Mouse (Mus musculus) brain, embryonic 14.5 days (tissue): ENCODE measurements at regions not wholly inside any gene's neighbourhood (a gene's known extent, or its start where the extent isn't known, plus 50 kb on each side); places are given as distances from the start of the nearest gene placed in this dataset.

ENCODE experiments used
- DNase-seq: peaks from one replicate; pipeline ENCODE4 v3.0.0-alpha.2; 2011; ENCODE audit warnings: low read depth
- CTCF ChIP-seq: fragments of 200-500 bp; IDR thresholded peaks from 2 replicates; pipeline ENCODE4 v1.5.1; 2012; ENCODE audit warnings: inconsistent platforms, mild to moderate bottlenecking, moderate library complexity, borderline replicate concordance; ENCODE audit not compliant: insufficient read depth, insufficient read length; ENCODE audit errors: extremely low read depth
- POLR2A ChIP-seq: fragments of 200-500 bp; IDR thresholded peaks from 2 replicates; pipeline ENCODE4 v1.6.1; 2012; ENCODE audit warnings: mild to moderate bottlenecking, inconsistent platforms, borderline replicate concordance; ENCODE audit not compliant: poor library complexity, insufficient read depth, insufficient read length, severe bottlenecking; ENCODE audit errors: extremely low read depth

DNA sequence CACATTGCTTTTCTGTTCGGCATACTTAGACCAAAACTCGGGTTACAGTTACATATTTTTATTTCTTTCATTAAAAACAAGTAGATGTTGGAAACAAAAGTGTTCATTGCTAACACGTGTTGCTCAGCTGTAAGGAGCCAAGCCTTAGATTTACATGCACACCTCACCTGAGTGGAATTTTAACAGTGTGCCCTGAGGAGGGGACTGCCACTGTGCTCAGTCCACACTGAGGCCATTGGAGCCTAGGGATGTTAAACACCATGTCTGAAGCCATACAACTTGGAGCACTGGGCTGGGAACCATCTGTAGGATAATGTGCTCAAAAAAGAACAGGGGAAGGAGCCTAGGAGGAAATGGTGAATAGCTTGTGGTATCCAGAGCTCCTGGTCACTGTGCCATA, 233.5 kb downstream of the Irs2 start:
- TF ChIP-seq CTCF (no peak), POLR2A (no peak)
- DNase-seq = no peak

DNA sequence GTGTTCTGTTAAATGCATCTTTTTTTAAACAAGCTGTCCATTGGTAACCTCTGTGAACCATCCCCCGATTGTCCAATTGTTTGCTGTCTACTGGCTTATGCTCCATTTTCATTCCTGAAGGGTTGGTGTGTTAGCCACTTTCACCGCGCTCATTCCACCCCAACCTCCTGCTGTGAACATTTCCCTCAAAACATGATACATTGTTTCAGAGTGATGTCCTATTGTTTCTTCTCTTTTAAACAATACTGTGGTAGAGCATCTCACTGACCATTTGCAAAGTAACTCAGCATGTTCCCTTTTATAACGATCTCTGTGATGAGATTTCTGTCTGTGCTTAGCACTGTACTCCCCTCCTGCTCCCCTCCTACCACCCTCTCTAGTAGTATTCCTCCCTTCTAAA, 240.1 kb downstream of the Irs2 start:
- TF ChIP-seq POLR2A = no peak
- TF ChIP-seq CTCF = no peak

DNA sequence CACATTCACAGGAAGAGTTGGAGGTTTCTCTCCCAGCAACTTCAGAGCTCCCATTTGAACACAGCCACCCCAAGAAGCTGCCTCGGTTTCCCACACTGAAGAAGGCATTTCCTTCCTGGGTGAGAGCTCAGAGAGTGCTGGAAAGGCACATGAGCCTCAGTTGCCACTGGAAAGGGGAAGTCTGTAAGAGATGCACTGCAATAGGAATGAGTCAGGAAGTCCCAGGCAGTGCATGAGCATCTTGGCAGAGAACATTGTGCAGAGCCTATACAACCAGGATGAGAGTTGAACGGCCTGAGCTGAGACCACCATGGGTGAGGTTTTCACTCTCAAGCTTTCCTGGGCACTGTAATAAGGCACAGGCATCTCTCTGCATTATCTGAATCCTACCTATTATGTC, 244.4 kb downstream of the Irs2 start:
- DNase-seq = no peak
- TF ChIP-seq CTCF (no peak), POLR2A (no peak)

More for the DNA sequence above, 240.1 kb downstream of the Irs2 start:
- DNase-seq = no peak

DNA sequence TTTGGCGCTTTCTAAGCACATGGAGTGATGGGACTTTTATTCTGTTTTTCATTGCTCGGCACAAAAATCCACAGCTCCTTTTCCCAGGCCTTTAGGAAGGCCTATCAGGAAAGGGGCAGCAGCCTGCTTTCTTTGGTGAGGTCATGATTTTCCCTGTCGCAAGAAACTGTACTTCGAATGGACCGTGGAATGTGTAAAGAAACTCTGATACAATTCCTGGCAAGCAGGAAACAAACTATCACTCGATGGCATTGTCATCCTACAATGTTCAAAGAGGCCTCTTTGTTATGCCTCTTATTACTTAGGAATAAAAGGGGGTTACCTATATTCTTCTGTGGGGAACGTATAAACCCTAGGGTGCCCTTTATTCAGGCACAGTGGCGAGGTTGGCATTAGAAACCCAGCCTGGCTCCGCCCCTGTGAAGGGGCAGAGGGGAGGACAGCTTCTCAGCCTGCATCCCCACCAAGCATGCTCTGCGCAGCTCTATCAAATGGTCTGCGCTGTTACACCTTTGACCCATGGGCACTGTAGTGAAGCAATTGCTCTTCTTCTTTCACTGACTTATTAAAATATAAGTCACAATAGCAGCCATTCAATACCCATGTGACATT, 246.5 kb downstream of the Irs2 start:
- DNase-seq = no peak
- TF ChIP-seq CTCF = no peak
- no peak for TF ChIP-seq POLR2A

DNA sequence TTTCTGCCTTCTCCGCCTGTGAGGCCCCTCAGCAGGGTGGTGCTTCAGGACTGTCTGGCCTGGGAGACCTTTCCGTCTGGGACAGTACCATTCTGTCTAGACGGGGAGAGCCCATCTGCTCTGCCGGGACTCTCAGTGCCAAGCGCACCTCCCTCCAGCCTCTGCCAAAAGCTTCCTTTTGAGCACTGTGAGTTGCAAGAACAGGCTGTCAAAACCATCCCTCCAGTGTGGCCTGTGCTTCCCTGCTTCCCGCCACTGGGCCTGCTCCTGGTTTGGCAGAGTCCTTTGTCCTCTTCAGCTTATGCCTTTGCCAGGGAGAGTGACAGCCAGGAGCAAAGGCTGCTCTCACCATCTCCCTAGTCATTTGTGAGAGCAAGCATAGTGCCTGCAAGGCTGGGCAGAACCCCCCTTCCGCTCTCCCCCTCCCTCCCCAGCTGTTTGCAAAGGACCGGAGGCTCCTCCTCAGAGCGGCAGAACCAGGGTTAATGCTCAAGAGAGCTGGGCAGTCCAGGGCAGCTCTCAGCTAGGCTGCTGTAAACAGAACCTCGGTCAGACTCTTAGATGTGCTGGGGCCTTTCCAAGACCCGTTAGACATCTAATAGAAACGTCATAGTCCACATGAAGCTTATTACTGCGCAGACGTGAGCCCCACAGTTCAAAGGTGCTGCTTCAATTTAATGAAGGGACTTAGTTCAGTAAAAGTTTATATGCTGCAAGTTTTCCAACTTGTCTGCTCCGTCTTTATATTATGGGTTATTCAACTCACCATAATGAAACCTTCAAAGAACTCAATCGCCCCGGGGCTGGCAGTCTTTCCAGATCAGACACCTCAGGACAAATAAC, 247.2 kb downstream of the Irs2 start:
- peak; percentile 97 for DNase-seq
- no peak; the same call in 1 of the 2 replicates for TF ChIP-seq POLR2A
- no peak for TF ChIP-seq CTCF

DNA sequence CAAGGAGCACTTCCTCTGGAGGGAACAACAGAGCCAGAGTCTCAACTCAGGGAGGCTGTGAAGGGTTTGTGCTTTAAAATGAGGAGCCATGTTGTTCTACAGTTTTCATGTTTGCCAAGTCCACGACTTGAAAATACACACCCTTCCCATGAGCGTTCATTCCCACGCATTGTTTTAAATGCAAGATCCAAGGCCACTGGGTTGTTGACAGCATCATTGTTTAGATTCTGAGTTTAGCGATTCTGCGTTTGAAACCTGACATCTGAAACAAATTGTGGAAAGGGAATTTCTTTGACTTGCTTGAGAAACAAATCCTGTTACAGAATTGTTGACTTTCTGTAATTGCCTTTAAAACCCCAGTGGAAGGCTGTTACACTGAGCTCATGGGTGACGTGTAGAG, 248.0 kb downstream of the Irs2 start:
- no peak for TF ChIP-seq POLR2A
- no peak for TF ChIP-seq CTCF
- no peak for DNase-seq

DNA sequence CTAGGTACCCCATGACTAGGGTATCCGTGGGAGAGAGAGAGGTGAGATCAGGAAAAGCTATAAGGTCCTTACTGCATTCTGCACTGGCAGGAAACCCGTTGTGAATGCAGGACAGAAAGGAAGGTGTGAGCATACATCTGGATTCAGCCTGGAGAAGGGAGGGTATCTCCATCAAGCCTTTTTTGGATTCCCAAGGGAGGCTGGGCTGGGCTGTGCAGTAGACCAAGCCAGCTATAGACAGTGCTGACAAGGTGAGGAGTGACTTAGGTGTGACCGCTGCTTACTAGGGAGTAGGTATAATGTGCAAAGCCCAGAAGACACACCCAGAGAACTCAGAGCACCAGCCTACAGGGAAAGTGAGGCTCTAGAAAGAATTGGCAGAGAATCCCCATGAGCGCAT, 250.1 kb downstream of the Irs2 start:
- TF ChIP-seq CTCF (no peak), POLR2A (no peak)
- DNase-seq = no peak

DNA sequence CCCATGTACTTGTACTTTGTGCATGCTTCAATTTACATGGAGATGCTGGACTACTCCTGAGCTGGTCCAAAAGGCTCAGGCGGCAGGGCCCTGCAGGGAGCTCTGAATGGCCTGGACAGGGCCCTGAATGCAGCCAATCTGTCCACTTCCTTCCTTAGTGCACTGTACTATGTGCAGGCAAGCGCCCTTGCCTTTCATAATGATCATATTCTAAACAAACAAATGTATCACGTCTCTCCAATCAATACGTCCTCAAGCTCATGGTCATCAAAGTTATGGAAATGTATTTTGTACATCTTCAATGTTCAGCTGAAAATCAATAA, 253.3 kb downstream of the Irs2 start:
- TF ChIP-seq POLR2A = no peak
- no peak for TF ChIP-seq CTCF
- DNase-seq = no peak

DNA sequence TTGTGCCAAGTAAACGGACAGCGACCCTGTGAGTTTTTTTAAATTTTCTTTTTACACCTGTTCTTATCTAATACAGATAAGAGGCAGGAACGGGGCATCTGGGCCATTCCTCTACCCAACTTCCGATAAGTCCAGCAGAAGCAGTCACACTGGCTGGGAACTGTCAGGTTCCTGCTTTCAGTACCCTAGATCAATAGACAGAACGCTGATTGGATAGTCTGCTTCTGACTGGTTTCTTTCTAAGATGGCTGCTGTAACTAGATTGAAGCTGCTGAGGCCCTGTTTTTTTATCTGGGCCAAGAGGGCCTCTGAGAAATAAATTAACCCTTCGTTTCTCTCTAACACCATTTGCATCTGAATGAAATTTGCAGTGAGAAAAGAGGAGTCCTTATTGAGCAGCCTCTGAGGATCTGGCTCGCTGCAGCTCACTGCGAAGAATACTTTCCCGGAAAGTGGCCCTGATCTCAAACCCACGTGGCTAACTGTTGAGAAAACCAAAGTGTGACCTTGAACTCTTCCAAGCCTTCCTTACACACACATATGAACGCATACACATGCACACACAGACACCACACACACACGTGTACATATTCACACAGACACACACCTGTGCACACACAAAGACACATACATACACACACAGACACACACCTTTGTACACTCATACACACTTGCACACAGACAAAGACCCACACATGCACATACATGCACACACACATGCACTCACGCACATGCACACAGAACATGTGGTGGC, 253.8 kb downstream of the Irs2 start:
- DNase-seq = peak; percentile 80
- no peak for TF ChIP-seq POLR2A
- no peak for TF ChIP-seq CTCF

DNA sequence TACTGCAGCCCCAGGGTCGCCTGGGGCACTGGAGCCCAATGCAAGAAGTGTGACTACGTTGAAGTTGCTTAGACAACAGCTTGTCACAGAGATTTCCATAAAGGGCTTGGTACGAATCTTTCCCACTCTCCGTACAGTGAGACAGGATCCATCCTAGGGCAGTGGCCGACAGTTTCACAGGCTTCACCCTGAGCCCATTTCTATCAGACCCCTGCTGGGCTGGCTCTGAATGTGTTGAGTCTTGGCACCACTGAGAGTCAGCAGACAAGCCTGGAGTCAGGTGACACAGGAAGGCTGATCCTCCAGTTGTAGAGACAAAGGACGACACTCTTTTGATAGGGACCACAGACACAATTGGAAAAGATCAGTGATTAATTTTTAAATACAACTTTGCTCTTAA, 255.2 kb downstream of the Irs2 start:
- TF ChIP-seq CTCF (no peak), POLR2A (no peak)
- peak; percentile 27 for DNase-seq

DNA sequence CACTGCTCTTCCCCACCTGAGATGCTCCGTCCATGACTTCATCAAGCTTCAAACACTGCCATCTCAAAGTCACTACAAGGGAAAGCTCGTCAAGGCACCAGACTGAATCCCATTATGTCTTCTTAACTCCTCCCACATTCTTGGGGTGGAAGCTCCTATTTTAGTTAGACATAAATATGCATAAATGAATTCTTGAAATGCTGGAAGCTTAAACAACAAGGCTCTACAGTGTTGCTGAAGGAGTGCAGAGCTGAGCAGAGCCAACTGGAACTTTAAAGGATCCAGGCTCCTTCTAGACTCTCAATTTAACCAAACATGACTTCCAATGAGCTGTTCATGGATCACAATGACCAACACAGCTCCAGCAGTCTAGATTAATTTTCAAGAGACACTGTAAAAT, 261.1 kb downstream of the Irs2 start:
- no peak for TF ChIP-seq POLR2A
- TF ChIP-seq CTCF = no peak
- DNase-seq = no peak
